Mouse (Mus musculus) embryonic fibroblast, embryonic 13.5 days (primary cell): Measurements from ENCODE around the gene Rplp2. TPM values are rescaled to one million over a fixed set of nuclear protein-coding genes. Genes with fewer than 3 reads are reported as not detected.

Experiments
- H3K27ac ChIP-seq: 2 replicates; pipeline ENCODE4 v1.5.1; 2012; ENCODE audit warnings: low read length, control low read depth, inconsistent platforms; ENCODE audit not compliant: insufficient read depth
- H3K4me1 ChIP-seq: 2 replicates; pipeline ENCODE4 v1.6.1; 2011; ENCODE audit warnings: low read length; ENCODE audit not compliant: control insufficient read depth, insufficient read depth
- H3K4me3 ChIP-seq: 2 replicates; pipeline ENCODE4 v1.5.1; 2011; ENCODE audit warnings: mild to moderate bottlenecking, control low read depth, low read length; ENCODE audit not compliant: insufficient read depth
- CTCF ChIP-seq: IDR thresholded peaks from 2 replicates; pipeline ENCODE4 v1.5.1; 2011; ENCODE audit warnings: mild to moderate bottlenecking, control low read depth, low read length, moderate library complexity, borderline replicate concordance; ENCODE audit not compliant: insufficient read depth
- POLR2A ChIP-seq: IDR thresholded peaks from 2 replicates; pipeline ENCODE4 v1.6.1; 2011; ENCODE audit warnings: low read depth, mild to moderate bottlenecking, control low read depth, low read length, moderate library complexity
- polyA plus RNA-seq: library from polyadenylated mRNA; stranded (reverse); fragments of >200 nt; gene quantifications from 2 replicates; pipeline ENCODE4 v1.2.4, GENCODE M21; 2011; ENCODE audit warnings: low read depth; ENCODE audit not compliant: missing spikeins, insufficient read length

Gene Rplp2
- polyA plus RNA-seq, 1 experiment, result 1,600 TPM

- Histone ChIP-seq H3K27ac (no peak overlapping the region), H3K4me1 (0 out of 2 replicates have a peak, but pooled peaks cover 7% of the 10 kb centered on the region), H3K4me3 (no peak overlapping the region)
- no peak for TF ChIP-seq POLR2A
- no peak for TF ChIP-seq CTCF
Measured at GRCm38 (mm10) chr7:141486239-141486638, 39.1 kb downstream of the Rplp2 start.

GRCm38 (mm10) chr7:141487141-141487540, 40.0 kb downstream of the Rplp2 start:
- H3K4me3 ChIP-seq, result no peak overlapping the region
- no peak for TF ChIP-seq POLR2A
- no peak for TF ChIP-seq CTCF
- H3K4me1 ChIP-seq, result 0 out of 2 replicates have a peak, but pooled peaks cover 7% of the 10 kb centered on the region
- no peak overlapping the region for H3K27ac ChIP-seq

GRCm38 (mm10) chr7:141491151-141491550, 44.0 kb downstream of the Rplp2 start:
- Histone ChIP-seq H3K27ac (no peak overlapping the region), H3K4me3 (no peak overlapping the region), H3K4me1 (0 out of 2 replicates have a peak, but pooled peaks cover 4% of the 10 kb centered on the region)
- TF ChIP-seq CTCF (no peak), POLR2A (no peak)

GRCm38 (mm10) chr7:141492738-141493137, 45.6 kb downstream of the Rplp2 start:
- Histone ChIP-seq H3K27ac (no peak overlapping the region), H3K4me3 (no peak overlapping the region), H3K4me1 (no peaks in the 10 kb centered on the region)
- no peak for TF ChIP-seq POLR2A
- TF ChIP-seq CTCF, result no peak

GRCm38 (mm10) chr7:141493729-141494128, 46.6 kb downstream of the Rplp2 start:
- TF ChIP-seq POLR2A (no peak), CTCF (no peak)
- Histone ChIP-seq H3K4me3 (no peak overlapping the region), H3K27ac (no peak overlapping the region), H3K4me1 (no peaks in the 10 kb centered on the region)

- no peak overlapping the region for H3K27ac ChIP-seq
- TF ChIP-seq CTCF, result no peak
- no peak overlapping the region for H3K4me3 ChIP-seq
- no peaks in the 10 kb centered on the region for H3K4me1 ChIP-seq
Measured at GRCm38 (mm10) chr7:141495379-141495778, 48.2 kb downstream of the Rplp2 start.

- TF ChIP-seq CTCF (no peak), POLR2A (no peak)
- no peaks in the 10 kb centered on the region for H3K4me1 ChIP-seq
- H3K27ac ChIP-seq, result no peak overlapping the region
- H3K4me3 ChIP-seq, result no peak overlapping the region
Measured at GRCm38 (mm10) chr7:141495940-141496339, 48.8 kb downstream of the Rplp2 start.

- TF ChIP-seq POLR2A (no peak), CTCF (no peak)
- no peaks in the 10 kb centered on the region for H3K4me1 ChIP-seq
- no peak overlapping the region for H3K4me3 ChIP-seq
- H3K27ac ChIP-seq, result no peak overlapping the region
Measured at GRCm38 (mm10) chr7:141497600-141497999, 50.4 kb downstream of the Rplp2 start.

Other genes starting within 250 kb of the Rplp2 start
- 0.38 and 0.58 TPM in 2 replicates for gene Lmntd2, start 233.3 kb upstream of the Rplp2 start, polyA plus RNA-seq
- 3.9 and 5.8 TPM in 2 replicates for gene Rassf7, start 231.5 kb upstream of the Rplp2 start, polyA plus RNA-seq
- gene Phrf1, start 218.6 kb upstream of the Rplp2 start, polyA plus RNA-seq, result 54.7 and 58.7 TPM in 2 replicates
- 6.0 and 7.2 TPM in 2 replicates for gene Irf7, start 180.9 kb upstream of the Rplp2 start, polyA plus RNA-seq
- not detected in 2 replicates for gene Cdhr5, start 170.6 kb upstream of the Rplp2 start, polyA plus RNA-seq
- not detected in 2 replicates for gene Sct, start 168.2 kb upstream of the Rplp2 start, polyA plus RNA-seq
- gene Drd4, start 155.4 kb upstream of the Rplp2 start, polyA plus RNA-seq, result 0.28 TPM in 1 of 2 replicates, not detected in the other
- 30.5 and 37.2 TPM in 2 replicates for gene Deaf1, start 119.7 kb upstream of the Rplp2 start, polyA plus RNA-seq
- gene Tmem80, start 119.6 kb upstream of the Rplp2 start, polyA plus RNA-seq, result 24.6 and 25.4 TPM in 2 replicates
- gene Eps8l2, start 108.5 kb upstream of the Rplp2 start, polyA plus RNA-seq, result 4.2 and 9.1 TPM in 2 replicates
- 93.0 and 121 TPM in 2 replicates for gene Taldo1, start 55.2 kb upstream of the Rplp2 start, polyA plus RNA-seq
- 30.5 and 41.5 TPM in 2 replicates for gene Gatd1, start 33.2 kb upstream of the Rplp2 start, polyA plus RNA-seq
- gene Cend1, start 17.9 kb upstream of the Rplp2 start, polyA plus RNA-seq, result 4.9 and 5.4 TPM in 2 replicates
- gene Slc25a22, start 9.5 kb upstream of the Rplp2 start, polyA plus RNA-seq, result 24.0 and 26.9 TPM in 2 replicates
- gene Pidd1, start 3.3 kb upstream of the Rplp2 start, polyA plus RNA-seq, result 12.4 and 18.1 TPM in 2 replicates
- gene Pnpla2, start 7.8 kb downstream of the Rplp2 start, polyA plus RNA-seq, result 18.9 and 26.7 TPM in 2 replicates
- gene Cracr2b, start 13.7 kb downstream of the Rplp2 start, polyA plus RNA-seq, result 1.3 and 2.7 TPM in 2 replicates
- 58.4 and 94.0 TPM in 2 replicates for gene Cd151, start 20.0 kb downstream of the Rplp2 start, polyA plus RNA-seq
- 13.1 and 24.1 TPM in 2 replicates for gene Polr2l, start 27.8 kb downstream of the Rplp2 start, polyA plus RNA-seq
- 184 and 207 TPM in 2 replicates for gene Tspan4, start 27.9 kb downstream of the Rplp2 start, polyA plus RNA-seq
- 45.8 and 48.7 TPM in 2 replicates for gene Chid1, start 92.5 kb downstream of the Rplp2 start, polyA plus RNA-seq
- 128 TPM in 2 replicates for gene Ap2a2, start 114.8 kb downstream of the Rplp2 start, polyA plus RNA-seq
- gene Muc6, start 207.9 kb downstream of the Rplp2 start, polyA plus RNA-seq, result not detected in 2 replicates
- gene Muc2, start 243.0 kb downstream of the Rplp2 start, polyA plus RNA-seq, result 0.21 and 0.83 TPM in 2 replicates